Mouse (Mus musculus): Measurements from ENCODE around the gene Camk2b.

- TF ChIP-seq CTCF (IDR thresholded peaks at IDR 0.05; ENCODE audit: insufficient read depth, low read depth, low read length): no peak
- no peak for TF ChIP-seq POLR2A (IDR thresholded peaks at IDR 0.05; ENCODE audit: insufficient read depth, low read depth, low read length)
These were observed 30.6 kb downstream of the Camk2b start for GRCm38 (mm10) chr11:6035521-6035920.
